Mouse (Mus musculus): ENCODE results near the gene Slc11a2. TPM values are rescaled to one million over a fixed set of nuclear protein-coding genes. Genes with fewer than 3 reads are reported as not detected.
"Not testable (repeated sequence)": the region's sequence is repeated elsewhere in the genome, so short reads cannot be mapped to it uniquely, and the experiment has no call there.

Gene Slc11a2
- polyA plus RNA-seq, 1 experiment from 2014 or later, result 22.2 TPM

DNA sequence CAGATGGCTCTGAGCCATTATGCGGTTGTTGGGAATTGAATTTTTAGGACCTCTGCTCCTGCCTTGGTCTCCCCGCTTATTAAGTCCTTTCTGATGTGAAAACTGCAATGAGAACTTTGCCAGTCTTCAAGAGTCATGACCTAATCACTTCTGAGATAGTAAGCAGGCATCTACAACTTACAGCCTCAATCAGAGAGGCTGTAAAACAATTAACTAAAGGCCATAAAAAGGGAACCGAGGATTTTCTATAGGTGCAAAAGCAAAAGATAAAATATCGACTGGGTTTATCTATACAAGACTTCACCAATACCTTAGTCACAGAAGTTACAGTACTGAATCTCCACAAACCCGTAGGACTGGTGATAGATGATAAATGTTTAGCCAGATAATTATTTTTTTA, 69.0 kb downstream of the Slc11a2 start:
- H3K9me3 ChIP-seq, result no peaks in the 10 kb centered on the region
- no peaks in the 10 kb centered on the region for H3K4me1 ChIP-seq
- 93% methylated on average over 5 of the region's 5 CpGs for WGBS
- no peak for ATAC-seq (replicated peaks)
- H3K27me3 ChIP-seq, result no peaks in the 10 kb centered on the region
- H3K4me2 ChIP-seq (replicated peaks), result no peak overlapping the region
- H3K27ac ChIP-seq (replicated peaks), result no peak overlapping the region
- H3K9ac ChIP-seq (replicated peaks), result no peak overlapping the region
- no peak overlapping the region for H3K4me3 ChIP-seq
- no peaks in the 10 kb centered on the region for H3K36me3 ChIP-seq

- ATAC-seq (replicated peaks), result not testable (repeated sequence)
- 94% methylated on average over 22 of the region's 22 CpGs for WGBS
Measured at GRCm38 (mm10) chr15:100353399-100353798, 71.5 kb downstream of the Slc11a2 start.

DNA sequence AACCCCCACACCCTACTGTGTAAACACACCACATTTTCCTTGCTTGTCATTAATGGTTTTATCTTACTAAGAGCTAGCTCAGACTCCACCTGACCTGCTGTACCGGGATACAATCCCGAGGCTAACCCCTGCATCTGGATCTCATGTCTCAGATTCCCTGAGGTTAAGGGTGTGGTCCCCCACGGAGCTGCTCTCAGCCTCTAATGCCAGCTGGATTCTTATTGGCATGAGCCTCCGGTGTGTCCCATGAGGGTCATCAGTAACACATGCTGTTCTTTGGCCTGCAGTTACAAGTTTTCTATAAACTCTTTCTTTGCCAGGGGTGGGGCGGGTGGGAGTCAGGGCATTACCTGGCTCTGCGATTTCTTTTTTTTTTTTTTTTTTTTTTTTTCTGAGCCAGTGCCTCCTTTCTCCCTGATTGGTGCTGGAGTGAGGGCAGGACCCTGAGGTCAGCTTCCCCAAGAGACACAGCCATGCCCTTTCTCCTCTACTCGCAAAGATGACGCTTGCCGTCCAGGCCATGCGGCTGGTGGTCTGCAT, 72.1 kb downstream of the Slc11a2 start, which contains the start of the genes Methig1 and Mettl7a2:
Gene Methig1, plus strand, starts transcription at position 439 of the 540 bp plus-strand sequence.
Gene Mettl7a2, plus strand, starts transcription at position 490 of the 540 bp plus-strand sequence.
- no peaks in the 10 kb centered on the region for H3K9me3 ChIP-seq
- H3K27ac ChIP-seq (replicated peaks), result no peak within 1 kb of the TSS
- no peaks in the 10 kb centered on the region for H3K4me1 ChIP-seq
- 92% methylated on average over 10 of the region's 10 CpGs for WGBS
- no peak within 1 kb of the TSS for H3K4me2 ChIP-seq (replicated peaks)
- H3K9ac ChIP-seq (replicated peaks), result no peak within 1 kb of the TSS
- H3K36me3 ChIP-seq, result no peaks in the 10 kb centered on the region
- no peak for ATAC-seq (replicated peaks)
- H3K4me3 ChIP-seq, result no peak within 1 kb of the TSS
- H3K27me3 ChIP-seq, result no peaks in the 10 kb centered on the region

More at GRCm38 (mm10) chr15:100353399-100353798, 71.5 kb downstream of the Slc11a2 start:
- H3K36me3 ChIP-seq; H3K4me3 ChIP-seq; H3K27ac ChIP-seq (replicated peaks); H3K9ac ChIP-seq (replicated peaks); H3K9me3 ChIP-seq; H3K4me2 ChIP-seq (replicated peaks); H3K27me3 ChIP-seq; H3K4me1 ChIP-seq: not testable (repeated sequence)

- no peak overlapping the region for H3K4me2 ChIP-seq (replicated peaks)
- H3K27ac ChIP-seq (replicated peaks), result no peak overlapping the region
- no peak for ATAC-seq (replicated peaks)
- no peaks in the 10 kb centered on the region for H3K4me1 ChIP-seq
- H3K36me3 ChIP-seq, result no peaks in the 10 kb centered on the region
- no peaks in the 10 kb centered on the region for H3K9me3 ChIP-seq
- H3K4me3 ChIP-seq, result no peak overlapping the region
- WGBS, result 77% methylated on average over 6 of the region's 6 CpGs
- H3K27me3 ChIP-seq, result no peaks in the 10 kb centered on the region
- no peak overlapping the region for H3K9ac ChIP-seq (replicated peaks)
Measured at GRCm38 (mm10) chr15:100351501-100352060, 73.3 kb downstream of the Slc11a2 start.

GRCm38 (mm10) chr15:100349496-100349895, 75.4 kb downstream of the Slc11a2 start:
- no peaks in the 10 kb centered on the region for H3K36me3 ChIP-seq
- no peak for ATAC-seq (replicated peaks)
- no peak overlapping the region for H3K27ac ChIP-seq (replicated peaks)
- no peaks in the 10 kb centered on the region for H3K27me3 ChIP-seq
- H3K9ac ChIP-seq (replicated peaks), result no peak overlapping the region
- no peaks in the 10 kb centered on the region for H3K9me3 ChIP-seq
- 63% methylated on average over 2 of the region's 2 CpGs for WGBS
- no peaks in the 10 kb centered on the region for H3K4me1 ChIP-seq
- no peak overlapping the region for H3K4me2 ChIP-seq (replicated peaks)
- no peak overlapping the region for H3K4me3 ChIP-seq

DNA sequence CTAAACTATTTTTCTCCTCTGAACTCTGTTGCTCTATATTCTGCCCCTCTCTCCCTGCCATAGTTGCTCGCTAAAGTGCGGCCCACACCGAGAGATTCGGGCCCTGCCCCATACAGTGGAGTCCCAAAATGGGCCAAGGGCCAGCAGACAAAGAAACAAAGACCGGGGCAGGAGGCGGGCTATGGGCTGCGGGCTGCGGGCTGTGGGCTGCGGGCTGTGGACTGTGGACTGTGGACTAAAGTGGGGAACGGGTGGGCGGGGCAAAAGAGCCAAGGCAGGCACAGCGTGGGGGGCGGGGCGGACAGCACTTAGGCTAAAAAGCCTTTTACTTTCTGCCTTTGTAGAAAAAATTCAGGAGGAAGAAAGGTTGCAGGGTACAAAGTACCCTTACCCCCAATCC, 78.1 kb downstream of the Slc11a2 start:
- no peak for ATAC-seq (replicated peaks)
- no peak overlapping the region for H3K27ac ChIP-seq (replicated peaks)
- H3K36me3 ChIP-seq, result no peaks in the 10 kb centered on the region
- no peaks in the 10 kb centered on the region for H3K27me3 ChIP-seq
- no peak overlapping the region for H3K4me2 ChIP-seq (replicated peaks)
- no peaks in the 10 kb centered on the region for H3K9me3 ChIP-seq
- H3K4me1 ChIP-seq, result no peaks in the 10 kb centered on the region
- H3K9ac ChIP-seq (replicated peaks), result no peak overlapping the region
- 55% methylated on average over 14 of the region's 14 CpGs for WGBS
- H3K4me3 ChIP-seq, result no peak overlapping the region

GRCm38 (mm10) chr15:100345484-100345883, 79.4 kb downstream of the Slc11a2 start:
- H3K4me3 ChIP-seq, result no peak overlapping the region
- H3K4me1 ChIP-seq, result no peaks in the 10 kb centered on the region
- no peak overlapping the region for H3K27ac ChIP-seq (replicated peaks)
- H3K9me3 ChIP-seq, result no peaks in the 10 kb centered on the region
- H3K4me2 ChIP-seq (replicated peaks), result no peak overlapping the region
- H3K9ac ChIP-seq (replicated peaks), result no peak overlapping the region
- ATAC-seq (replicated peaks), result no peak
- H3K27me3 ChIP-seq, result no peaks in the 10 kb centered on the region
- H3K36me3 ChIP-seq, result no peaks in the 10 kb centered on the region

DNA sequence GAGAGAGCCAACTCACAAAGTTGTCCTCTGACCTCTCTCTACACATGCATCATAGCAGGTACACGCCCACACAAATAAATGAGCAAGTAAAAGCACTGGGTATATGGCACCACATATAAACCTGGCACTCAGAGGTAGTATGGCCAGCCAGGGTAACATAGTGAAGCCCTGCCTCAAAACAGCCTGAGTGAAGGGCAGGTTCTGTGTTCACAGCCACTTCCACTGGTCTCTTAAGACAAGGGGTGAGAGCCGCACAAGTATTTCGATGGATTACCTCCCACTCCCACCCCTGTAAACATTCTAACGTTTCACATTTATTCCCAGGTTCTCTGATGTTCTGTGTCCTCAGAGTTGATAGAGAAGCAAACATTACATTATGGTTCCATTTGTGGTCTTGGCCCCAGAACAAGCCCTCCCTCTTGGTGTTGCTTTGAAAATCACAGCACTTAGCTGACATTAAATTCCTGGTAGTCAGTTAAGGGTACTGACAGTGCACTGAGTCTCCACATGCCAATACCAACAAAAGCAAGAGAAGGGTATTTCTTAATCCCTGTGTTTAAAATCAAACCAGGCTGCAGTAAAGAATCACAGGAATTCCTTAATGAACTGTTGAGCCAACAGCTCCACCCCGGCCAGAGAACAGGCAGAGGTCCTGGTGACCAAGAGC, 83.4 kb downstream of the Slc11a2 start:
- H3K4me3 ChIP-seq; H3K36me3 ChIP-seq; H3K27me3 ChIP-seq; ATAC-seq (replicated peaks); H3K4me1 ChIP-seq; H3K9ac ChIP-seq (replicated peaks); H3K4me2 ChIP-seq (replicated peaks); H3K27ac ChIP-seq (replicated peaks); H3K9me3 ChIP-seq: not testable (repeated sequence)
- 74% methylated on average over 4 of the region's 5 CpGs for WGBS

Other genes with a start within 250 kb of the Slc11a2 start
- 19.9 and 20.5 TPM in 2 replicates for gene Atf1, start 197.3 kb downstream of the Slc11a2 start, polyA plus RNA-seq (2015; fragmentation: Nextera tagmentation; extraction: Ambion mirVana)
- not detected in 2 replicates for gene Tmprss12, start 144.2 kb downstream of the Slc11a2 start, polyA plus RNA-seq (2015; fragmentation: Nextera tagmentation; extraction: Ambion mirVana)
- gene Mettl7a1, start 120.9 kb downstream of the Slc11a2 start, polyA plus RNA-seq (2015; fragmentation: Nextera tagmentation; extraction: Ambion mirVana), result 2.8 and 5.4 TPM in 2 replicates
- gene Mettl7a3, start 90.1 kb downstream of the Slc11a2 start, polyA plus RNA-seq (2015; fragmentation: Nextera tagmentation; extraction: Ambion mirVana), result not detected in 2 replicates
- gene Methig1, start 71.9 kb downstream of the Slc11a2 start, polyA plus RNA-seq (2015; fragmentation: Nextera tagmentation; extraction: Ambion mirVana), result not detected in 2 replicates
- not detected in 2 replicates for gene Mettl7a2, start 71.9 kb downstream of the Slc11a2 start, polyA plus RNA-seq (2015; fragmentation: Nextera tagmentation; extraction: Ambion mirVana)
- gene Higd1c, start 60.5 kb downstream of the Slc11a2 start, polyA plus RNA-seq (2015; fragmentation: Nextera tagmentation; extraction: Ambion mirVana), result not detected in 2 replicates
- gene Gm5475, start 2.9 kb downstream of the Slc11a2 start, polyA plus RNA-seq (2015; fragmentation: Nextera tagmentation; extraction: Ambion mirVana), result 0.06 TPM in 1 of 2 replicates, not detected in the other
- gene Letmd1, start 44.0 kb upstream of the Slc11a2 start, polyA plus RNA-seq (2015; fragmentation: Nextera tagmentation; extraction: Ambion mirVana), result 51.5 and 52.3 TPM in 2 replicates
- 54.9 and 55.6 TPM in 2 replicates for gene Csrnp2, start 70.4 kb upstream of the Slc11a2 start, polyA plus RNA-seq (2015; fragmentation: Nextera tagmentation; extraction: Ambion mirVana)
- gene Tfcp2, start 126.9 kb upstream of the Slc11a2 start, polyA plus RNA-seq (2015; fragmentation: Nextera tagmentation; extraction: Ambion mirVana), result 30.0 and 33.6 TPM in 2 replicates
- 50.4 and 51.3 TPM in 2 replicates for gene Pou6f1, start 174.9 kb upstream of the Slc11a2 start, polyA plus RNA-seq (2015; fragmentation: Nextera tagmentation; extraction: Ambion mirVana)
- 155 and 161 TPM in 2 replicates for gene Dazap2, start 190.3 kb upstream of the Slc11a2 start, polyA plus RNA-seq (2015; fragmentation: Nextera tagmentation; extraction: Ambion mirVana)
- gene Smagp, start 211.9 kb upstream of the Slc11a2 start, polyA plus RNA-seq (2015; fragmentation: Nextera tagmentation; extraction: Ambion mirVana), result 1.8 and 2.5 TPM in 2 replicates
- gene Bin2, start 244.5 kb upstream of the Slc11a2 start, polyA plus RNA-seq (2015; fragmentation: Nextera tagmentation; extraction: Ambion mirVana), result 1.2 and 2.0 TPM in 2 replicates

Data from forebrain, embryonic 15.5 days (tissue).